Mouse (Mus musculus): Measurements from ENCODE around the gene Pkd2.

DNA sequence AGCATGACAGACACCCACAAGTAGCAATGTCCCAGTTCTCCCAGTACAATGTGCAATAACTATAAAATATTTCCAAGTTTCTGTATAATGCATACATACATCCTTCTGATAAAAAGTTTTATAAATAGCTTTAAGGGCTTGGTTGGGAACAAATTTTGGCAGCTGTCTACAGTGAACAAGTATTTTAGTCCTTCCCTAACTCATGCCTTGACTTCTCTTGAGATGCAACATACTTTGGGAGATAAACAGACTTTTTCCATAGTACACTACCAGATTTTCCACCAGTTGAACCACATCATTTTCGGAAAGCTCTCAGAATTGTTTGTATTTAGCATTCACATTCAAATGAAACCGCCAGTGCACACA lies 48.6 kb downstream of the Pkd2 start:
- no peak for TF ChIP-seq CTCF (conservative IDR thresholded peaks at IDR 0.05 in 1 of 2, IDR thresholded peaks at IDR 0.05 in 1 of 2; ENCODE audit: low read depth in 2 of 2, low read length in 2 of 2)
- TF ChIP-seq POLR2A (IDR thresholded peaks at IDR 0.05; ENCODE audit: low read depth, low read length), result no peak
- TF ChIP-seq EP300 (IDR thresholded peaks at IDR 0.05; ENCODE audit: low read length), result no peak
- TF ChIP-seq KAT2A (IDR thresholded peaks at IDR 0.05; ENCODE audit: insufficient replicate concordance, low read length), result no peak
- TF ChIP-seq ZC3H11A (IDR thresholded peaks at IDR 0.05; ENCODE audit: low read depth, low read length), result no peak
- no peak for TF ChIP-seq MXI1 (IDR thresholded peaks at IDR 0.05; ENCODE audit: low read depth, low read length)
- TF ChIP-seq TBP (conservative IDR thresholded peaks at IDR 0.05; ENCODE audit: low read depth, low read length), result no peak
- no peak for TF ChIP-seq HCFC1 (IDR thresholded peaks at IDR 0.05; ENCODE audit: low read depth, low read length)
- TF ChIP-seq ZMIZ1 (IDR thresholded peaks at IDR 0.05; ENCODE audit: low read depth, low read length), result no peak
- no peak for TF ChIP-seq ETS1 (conservative IDR thresholded peaks at IDR 0.05; ENCODE audit: low read depth, low read length)
- TF ChIP-seq NRF1 (IDR thresholded peaks at IDR 0.05; ENCODE audit: low read depth, low read length), result no peak
- no peak for TF ChIP-seq PAX5 (IDR thresholded peaks at IDR 0.05; ENCODE audit: low read length)
- TF ChIP-seq MAX (IDR thresholded peaks at IDR 0.05; ENCODE audit: low read length), result no peak

Data from CH12.LX (cell line).